Mouse (Mus musculus) brain, embryonic 14.5 days (tissue): Measurements from ENCODE around the gene Tpm1. TPM values are rescaled to one million over a fixed set of nuclear protein-coding genes. Genes with fewer than 3 reads are reported as not detected.

ENCODE experiments used
- DNase-seq: peaks from one replicate; pipeline ENCODE4 v3.0.0-alpha.2; 2011; ENCODE audit warnings: low read depth
- CTCF ChIP-seq: fragments of 200-500 bp; IDR thresholded peaks from 2 replicates; pipeline ENCODE4 v1.5.1; 2012; ENCODE audit warnings: inconsistent platforms, mild to moderate bottlenecking, moderate library complexity, borderline replicate concordance; ENCODE audit not compliant: insufficient read depth, insufficient read length; ENCODE audit errors: extremely low read depth
- POLR2A ChIP-seq: fragments of 200-500 bp; IDR thresholded peaks from 2 replicates; pipeline ENCODE4 v1.6.1; 2012; ENCODE audit warnings: mild to moderate bottlenecking, inconsistent platforms, borderline replicate concordance; ENCODE audit not compliant: poor library complexity, insufficient read depth, insufficient read length, severe bottlenecking; ENCODE audit errors: extremely low read depth
- polyA plus RNA-seq: library from polyadenylated mRNA; depleted of rRNA; stranded (reverse); fragments of >200 nt; gene quantifications from 2 replicates; pipeline ENCODE4 v1.2.3, GENCODE M21; 2012

The Tpm1 gene
- polyA plus RNA-seq, 1 experiment = 133 TPM

DNA sequence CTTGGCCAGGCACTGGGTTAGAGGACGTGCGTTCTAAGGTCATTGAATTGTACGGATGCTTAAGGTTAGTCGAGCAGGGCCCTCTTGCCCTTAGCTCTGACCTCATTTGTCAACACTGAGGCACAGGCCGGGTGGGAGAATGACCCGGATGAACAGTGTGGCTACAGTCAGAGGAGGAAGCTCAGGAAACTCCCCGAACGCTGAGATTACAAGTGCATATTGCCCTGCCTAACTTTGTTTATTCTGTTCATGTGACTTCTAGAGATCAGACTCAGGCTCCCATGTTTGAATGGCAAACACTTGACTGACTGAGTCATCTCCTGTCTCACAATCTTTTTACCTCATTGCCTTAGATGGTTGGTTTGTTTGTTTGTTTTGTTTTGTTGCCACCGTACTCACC lies 37.7 kb downstream of the Tpm1 start:
- DNase-seq = no peak
- TF ChIP-seq POLR2A = no peak
- no peak for TF ChIP-seq CTCF

DNA sequence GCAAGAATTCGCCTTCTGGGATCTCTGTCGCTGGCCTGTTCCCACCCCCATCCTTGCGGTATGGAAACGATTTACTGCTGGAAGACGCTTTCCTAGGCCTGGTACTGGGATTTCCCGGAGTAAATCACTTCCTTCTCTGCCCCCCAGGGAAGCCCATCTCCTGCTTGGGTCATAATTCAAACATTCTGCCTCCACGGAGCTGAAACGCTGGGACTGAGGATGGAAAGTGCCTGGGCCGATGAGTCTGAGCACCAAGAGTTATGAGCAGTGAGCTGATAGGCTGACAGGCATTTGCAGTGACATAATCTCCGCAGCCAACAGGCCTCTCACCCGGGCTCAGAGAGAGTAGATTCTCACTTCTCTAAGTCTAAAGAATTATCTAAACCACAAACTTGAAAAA lies 40.4 kb downstream of the Tpm1 start:
- TF ChIP-seq POLR2A = no peak
- no peak for TF ChIP-seq CTCF
- DNase-seq = no peak

GRCm38 (mm10) chr9:67006376-67006775 lies 42.8 kb downstream of the Tpm1 start:
- TF ChIP-seq CTCF (no peak), POLR2A (no peak)
- no peak for DNase-seq

DNA sequence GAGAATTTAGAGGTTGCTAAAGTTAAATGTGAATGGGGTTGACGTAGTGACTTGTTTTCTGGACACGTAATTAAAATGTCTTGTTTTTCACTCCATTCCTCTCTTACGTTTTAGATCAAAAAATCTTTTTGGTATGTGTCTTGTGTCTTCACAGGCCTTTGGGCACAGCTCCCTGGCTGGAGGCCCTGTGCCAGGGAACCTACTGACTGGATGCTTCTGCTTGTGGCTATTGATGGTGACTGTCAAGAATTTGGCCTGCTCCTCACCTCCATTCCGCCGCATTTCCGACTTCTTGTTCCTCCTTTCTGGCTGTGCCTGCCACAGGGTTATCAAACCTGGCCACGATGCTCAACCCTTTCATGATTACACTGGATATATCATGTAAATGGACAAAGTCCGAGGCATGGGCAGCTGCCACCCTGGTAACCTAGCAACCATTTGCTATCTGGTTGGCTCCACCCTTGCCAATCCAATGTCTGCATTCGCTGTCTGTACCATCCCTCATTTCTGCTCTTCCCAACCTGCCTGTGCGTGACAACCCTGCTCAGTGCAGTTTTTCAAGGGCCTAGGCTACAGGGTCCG lies 44.0 kb downstream of the Tpm1 start:
- TF ChIP-seq CTCF = no peak
- TF ChIP-seq POLR2A = no peak
- peak; percentile 32 for DNase-seq

DNA sequence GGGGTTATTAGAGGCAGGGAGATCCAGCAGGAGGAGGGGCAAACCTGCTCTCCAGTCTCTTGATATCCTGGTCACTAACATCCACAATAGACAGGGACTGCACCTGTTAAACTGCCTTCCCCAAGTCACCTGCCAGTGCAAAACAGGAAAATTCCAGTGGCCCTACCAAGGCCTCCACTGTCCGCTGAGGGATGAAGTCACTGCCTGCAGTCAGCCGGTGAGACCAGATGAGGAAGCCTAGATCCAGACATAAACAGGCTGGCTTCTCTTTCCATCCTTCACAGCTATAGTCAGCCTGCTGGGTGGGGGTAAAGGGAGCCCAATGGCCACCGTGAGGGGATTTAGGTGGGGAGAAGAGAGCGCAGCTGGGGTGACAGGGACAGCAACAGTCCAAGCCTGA lies 45.5 kb downstream of the Tpm1 start:
- TF ChIP-seq POLR2A = no peak
- TF ChIP-seq CTCF = no peak
- no peak for DNase-seq

DNA sequence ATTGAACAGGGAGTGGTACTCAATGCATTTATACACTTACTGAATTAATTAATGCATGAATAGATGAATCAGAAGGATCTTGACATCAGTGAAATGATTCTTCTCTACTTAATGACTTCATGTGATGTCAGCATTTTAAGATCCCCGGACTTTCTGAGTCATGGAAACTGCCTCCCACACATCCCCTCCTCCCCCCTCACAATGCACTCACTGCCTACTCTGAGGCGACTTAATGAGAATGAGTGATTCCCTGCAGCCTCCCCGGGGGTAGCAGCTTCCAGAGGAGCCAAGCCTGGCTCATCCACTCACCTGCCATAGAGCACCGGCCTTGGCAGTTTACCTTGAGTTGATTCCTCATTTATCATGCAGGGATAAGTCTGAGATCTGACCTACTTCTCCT lies 46.0 kb downstream of the Tpm1 start:
- peak; percentile 15 for DNase-seq
- no peak for TF ChIP-seq CTCF
- no peak for TF ChIP-seq POLR2A

DNA sequence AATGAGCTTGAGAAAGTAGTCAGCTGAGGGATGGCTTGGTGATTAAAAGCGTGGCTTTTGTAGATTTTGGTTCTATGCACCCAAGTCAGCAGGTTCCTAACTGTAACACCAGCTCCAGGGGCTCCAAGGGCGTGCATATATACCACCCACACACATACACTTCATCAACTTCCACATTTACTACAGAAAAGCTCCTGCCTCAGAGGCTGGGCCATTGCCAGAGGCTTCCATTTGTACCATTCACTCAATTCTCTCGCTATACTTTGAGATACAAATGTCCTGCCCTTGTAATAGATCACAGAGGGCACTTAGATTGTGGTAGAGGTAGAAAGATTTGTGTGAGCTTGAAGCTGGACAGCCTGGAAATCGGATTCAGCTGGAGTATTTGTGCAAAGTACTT lies 47.7 kb downstream of the Tpm1 start:
- DNase-seq = no peak
- TF ChIP-seq CTCF = no peak
- no peak for TF ChIP-seq POLR2A

GRCm38 (mm10) chr9:67001050-67001449 lies 48.2 kb downstream of the Tpm1 start:
- DNase-seq = peak; percentile 89
- TF ChIP-seq POLR2A (no peak), CTCF (peak; percentile 81)

- no peak for TF ChIP-seq POLR2A
- no peak for TF ChIP-seq CTCF
- peak; percentile 46 for DNase-seq
Observed at GRCm38 (mm10) chr9:66999698-67000097, 49.5 kb downstream of the Tpm1 start.

- DNase-seq = no peak
- TF ChIP-seq CTCF (no peak), POLR2A (no peak)
Observed at GRCm38 (mm10) chr9:66991750-66992410, 57.3 kb downstream of the Tpm1 start.

DNA sequence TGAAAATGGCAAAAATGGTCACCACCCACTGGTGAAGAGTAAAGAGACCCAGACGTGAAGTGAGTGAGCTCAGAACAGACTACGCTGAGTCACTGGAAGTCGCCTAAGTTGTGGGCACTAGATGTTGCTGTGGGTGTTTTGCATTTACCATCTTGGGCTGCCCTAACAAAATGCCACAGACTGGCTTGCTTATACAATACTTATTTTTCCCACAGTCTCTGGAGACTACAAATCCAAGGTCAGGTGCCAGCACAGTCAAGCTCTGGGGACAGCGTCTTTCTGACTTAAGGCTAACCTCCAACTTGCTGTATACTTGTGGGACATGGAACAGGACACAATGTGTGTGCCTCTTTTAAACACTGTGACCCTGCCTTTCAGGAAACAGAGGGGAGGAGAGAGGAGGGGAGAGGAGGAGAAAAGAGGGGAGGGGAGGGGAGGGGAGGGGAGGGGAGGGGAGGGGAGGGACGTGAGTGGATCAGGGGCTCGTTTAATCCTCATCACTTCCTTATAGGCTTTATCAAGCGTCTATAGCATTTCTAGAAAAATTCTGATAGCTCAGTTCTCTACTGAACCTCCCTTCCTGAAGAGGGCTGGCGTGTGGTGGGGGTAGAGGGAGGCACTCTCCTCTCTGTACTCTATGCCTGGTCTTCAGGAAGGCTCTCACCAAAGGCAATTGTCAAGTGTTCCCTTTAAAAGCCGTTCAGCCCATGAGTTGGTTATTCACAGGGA lies 58.0 kb downstream of the Tpm1 start:
- TF ChIP-seq CTCF (no peak), POLR2A (no peak)
- no peak for DNase-seq

- DNase-seq = no peak
- no peak for TF ChIP-seq CTCF
- TF ChIP-seq POLR2A = no peak
Observed at GRCm38 (mm10) chr9:66990046-66990445, 59.2 kb downstream of the Tpm1 start.

DNA sequence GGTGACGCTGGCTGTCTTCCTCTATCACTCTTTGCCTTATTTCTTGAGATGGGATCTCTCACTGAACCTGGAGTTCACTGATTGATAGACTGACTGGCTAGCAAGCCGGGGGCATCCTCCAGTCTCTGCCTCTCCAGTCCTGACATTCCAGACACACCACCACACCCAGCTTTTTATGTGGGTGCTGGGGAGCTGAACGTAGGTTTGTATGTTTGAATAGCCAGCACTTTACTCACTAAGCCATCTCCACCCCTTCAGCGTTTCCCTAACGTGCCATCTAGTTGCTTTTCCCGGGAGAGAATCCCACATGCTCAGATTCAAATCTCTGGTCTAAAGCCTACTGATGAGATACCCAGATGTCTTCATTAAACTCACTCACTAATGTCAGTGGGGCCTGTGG lies 59.6 kb downstream of the Tpm1 start:
- TF ChIP-seq CTCF (no peak), POLR2A (no peak)

More for the DNA sequence above, 59.6 kb downstream of the Tpm1 start:
- no peak for DNase-seq
